Mouse (Mus musculus) lung, embryonic 16.5 days (tissue): ENCODE measurements around the gene Gm35315. TPM values are rescaled to one million over a fixed set of nuclear protein-coding genes. Genes with fewer than 3 reads are reported as not detected.
"Not testable (repeated sequence)": the region's sequence is repeated elsewhere in the genome, so short reads cannot be mapped to it uniquely, and the experiment has no call there.

Experiments used
- ATAC-seq: fragments of 200-750 bp; cut with Nextera tagmentation; 2 replicates; pipeline ENCODE4 v1.8.0; 2017; ENCODE audit warnings: low read depth, mild to moderate bottlenecking, moderate library complexity
- H3K27ac ChIP-seq: fragments of 300-500 bp; sonication (generic); 2 replicates; pipeline ENCODE4 v1.5.1; 2014; ENCODE audit warnings: mild to moderate bottlenecking, control low read depth, low read length
- H3K27me3 ChIP-seq: fragments of 300-500 bp; sonication (generic); 2 replicates; pipeline ENCODE4 v1.6.1; 2014; ENCODE audit warnings: low read depth, low read length, mixed read lengths; ENCODE audit not compliant: control insufficient read depth, insufficient read depth
- H3K36me3 ChIP-seq: fragments of 300-500 bp; sonication (generic); 2 replicates; pipeline ENCODE4 v1.6.1; 2014; ENCODE audit warnings: low read length; ENCODE audit not compliant: control insufficient read depth, insufficient read depth
- H3K4me1 ChIP-seq: fragments of 300-500 bp; sonication (generic); replicated peaks from 2 replicates; pipeline ENCODE4 v1.6.1; 2014; ENCODE audit warnings: low read length, mixed read lengths; ENCODE audit not compliant: control insufficient read depth, insufficient read depth
- H3K4me2 ChIP-seq: fragments of 300-500 bp; sonication (generic); 2 replicates; pipeline ENCODE4 v1.6.1; 2014; ENCODE audit warnings: low read depth, low read length, control low read depth
- H3K4me3 ChIP-seq: fragments of 300-500 bp; sonication (generic); 2 replicates; pipeline ENCODE4 v1.5.1; 2014; ENCODE audit warnings: mild to moderate bottlenecking, low read length, control low read depth
- H3K9ac ChIP-seq: fragments of 300-500 bp; sonication (generic); 2 replicates; pipeline ENCODE4 v1.6.1; 2014; ENCODE audit warnings: low read length, control low read depth
- H3K9me3 ChIP-seq: fragments of 300-500 bp; sonication (generic); 2 replicates; pipeline ENCODE4 v1.6.1; 2016; ENCODE audit warnings: low read length; ENCODE audit not compliant: control insufficient read depth
- whole genome bisulfite sequencing: fragments of 180-500 bp; shearing (Covaris S2); extraction: QIAGEN DNeasy Blood & Tissue Kit; methylation state at CpG from one replicate; pipeline ENCODE4 v1.1.7; 2014; 5-methylcytosine and 5-hydroxymethylcytosine counted together
- polyA plus RNA-seq: library from polyadenylated mRNA; unstranded; fragments of >200 nt; fragmentation: Nextera tagmentation; extraction: Ambion mirVana; gene quantifications from 2 replicates; pipeline ENCODE4 v1.2.1, GENCODE M21; 2015

Gm35315 gene
- polyA plus RNA-seq, 1 experiment from 2014 or later, result 1.4 TPM

DNA sequence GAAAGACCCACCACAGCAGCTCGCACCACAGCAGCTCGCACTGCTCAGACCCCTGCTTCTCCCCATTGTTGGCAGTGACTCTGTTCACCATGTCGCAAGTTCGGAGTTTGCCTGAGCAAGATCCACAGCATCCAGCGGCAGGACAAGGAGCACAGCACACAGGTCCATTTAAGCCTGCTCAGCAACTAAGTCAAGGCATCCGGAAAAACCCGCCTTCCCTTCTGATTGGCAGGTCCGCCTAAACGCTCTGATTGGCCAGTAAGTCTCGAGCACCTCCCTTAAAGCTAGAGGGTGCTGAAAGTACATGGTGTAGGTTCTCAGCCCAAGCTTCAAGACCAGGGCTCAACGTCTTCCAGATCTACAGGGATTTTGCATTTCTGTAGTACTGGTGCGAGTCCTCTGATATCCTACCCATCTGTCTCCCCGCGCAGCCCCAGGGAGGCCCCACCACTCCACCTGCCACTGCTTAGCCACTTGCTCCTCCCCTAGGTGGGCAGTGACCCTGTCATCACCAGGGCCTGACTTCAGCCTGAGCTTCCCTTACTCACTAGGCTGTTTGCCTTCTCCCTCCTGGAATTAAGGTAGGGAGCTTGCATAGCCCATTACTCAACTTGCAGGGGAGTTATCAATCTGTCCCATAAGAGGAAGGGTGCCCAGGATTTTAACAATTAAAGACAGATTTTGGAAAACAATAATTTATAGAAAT is 7.9 kb downstream of the Gm35315 start:
- H3K9ac ChIP-seq, result no peak overlapping the region
- WGBS, result 30% methylated on average over 14 of the region's 14 CpGs
- H3K36me3 ChIP-seq, result no peaks in the 10 kb centered on the region
- no peaks in the 10 kb centered on the region for H3K4me1 ChIP-seq
- H3K9me3 ChIP-seq, result no peaks in the 10 kb centered on the region
- H3K27me3 ChIP-seq, result no peaks in the 10 kb centered on the region
- no peak overlapping the region for H3K4me2 ChIP-seq
- no peak overlapping the region for H3K27ac ChIP-seq
- no peak overlapping the region for H3K4me3 ChIP-seq
- no peak for ATAC-seq

DNA sequence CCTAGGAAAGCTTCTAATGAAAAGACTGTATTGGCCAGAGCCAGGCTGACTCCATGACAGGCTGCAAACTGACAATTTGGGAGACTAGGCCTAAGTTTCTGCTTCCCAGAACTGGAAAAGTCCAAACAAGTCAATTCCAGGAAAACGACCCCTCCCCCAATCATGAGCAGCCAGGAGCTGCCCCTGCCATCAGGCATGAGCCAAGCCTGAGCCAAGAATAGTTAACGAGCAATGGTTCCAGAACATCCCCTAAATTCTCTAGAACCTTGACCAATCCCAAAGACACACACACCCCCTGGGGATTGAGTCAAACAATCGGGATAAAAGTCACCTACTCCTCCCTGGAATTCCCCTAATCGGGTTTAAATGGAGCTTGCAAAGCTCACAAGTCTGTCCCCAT is 11.3 kb downstream of the Gm35315 start:
- Histone ChIP-seq H3K36me3 (peaks cover 7% of the 10 kb centered on the region), H3K4me1 (no peaks in the 10 kb centered on the region), H3K27ac (no peak overlapping the region), H3K9me3 (peaks cover 7% of the 10 kb centered on the region; the same call in 1 of the 2 replicates), H3K4me2 (no peak overlapping the region), H3K4me3 (no peak overlapping the region), H3K27me3 (no peaks in the 10 kb centered on the region), H3K9ac (no peak overlapping the region)
- 73% methylated on average over 4 of the region's 4 CpGs for WGBS
- no peak for ATAC-seq

DNA sequence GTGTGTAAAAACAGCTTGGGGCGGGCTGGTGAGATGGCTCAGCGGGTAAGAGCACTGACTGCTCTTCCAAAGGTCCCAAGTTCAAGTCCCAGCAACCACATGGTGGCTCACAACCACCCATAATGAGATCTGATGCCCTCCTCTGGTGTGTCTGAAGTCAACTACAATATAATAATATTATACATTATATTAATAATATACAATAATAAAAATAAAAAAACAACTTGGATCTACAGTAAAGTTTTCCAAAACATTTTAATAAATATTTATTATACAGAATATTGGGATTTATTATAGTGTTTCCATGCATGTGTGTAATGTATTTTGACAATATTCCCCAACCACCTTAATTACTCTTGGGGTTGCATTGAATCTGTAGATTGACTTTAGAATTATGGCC is 21.8 kb downstream of the Gm35315 start, which contains the start of gene Gm17655:
TSS of gene Gm17655 (minus strand) at position 101 of the 400 bp plus-strand sequence.
- H3K4me1 ChIP-seq, H3K9ac ChIP-seq, H3K4me3 ChIP-seq, H3K4me2 ChIP-seq, H3K36me3 ChIP-seq, H3K27me3 ChIP-seq, H3K27ac ChIP-seq, ATAC-seq: not testable (repeated sequence)
- H3K9me3 ChIP-seq, result peaks cover 12% of the 10 kb centered on the region
- WGBS, result 88% methylated on average over 2 of the region's 2 CpGs

DNA sequence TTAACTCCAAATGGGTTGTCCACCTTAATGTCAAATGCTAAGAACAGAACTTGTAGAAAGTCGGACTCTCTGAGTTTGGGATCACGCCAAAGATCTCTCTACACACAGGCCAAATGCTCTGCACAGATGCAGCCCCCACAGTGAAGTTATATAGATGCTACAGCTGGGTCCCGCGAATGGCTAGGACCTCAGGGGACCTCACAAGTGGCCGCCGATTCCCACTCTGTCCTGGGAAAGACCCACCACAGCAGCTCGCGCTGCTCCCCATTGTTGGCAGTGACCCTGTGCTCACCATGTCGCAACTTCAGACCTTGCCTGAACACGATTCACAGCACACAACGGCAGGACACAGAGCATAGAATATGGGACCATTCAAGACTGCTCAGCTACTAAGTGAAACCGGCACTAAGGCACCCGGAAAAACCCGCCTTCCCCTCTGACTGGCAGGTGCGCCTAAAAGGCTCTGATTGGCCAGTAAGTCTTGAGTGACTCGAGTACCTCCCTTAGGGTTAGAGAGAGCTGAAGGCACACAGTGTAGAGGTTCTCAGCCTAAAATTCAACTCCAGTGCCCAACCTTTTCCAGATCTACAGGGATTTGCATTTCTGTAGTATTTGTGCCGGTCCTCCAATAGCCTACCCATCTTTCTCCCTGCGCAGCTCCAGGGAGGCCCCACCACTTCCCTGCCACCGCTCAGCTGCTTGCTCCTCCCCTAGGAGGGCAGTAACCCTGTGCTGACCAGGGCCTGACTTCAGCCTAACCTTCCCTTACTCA is 36.4 kb downstream of the Gm35315 start:
- Histone ChIP-seq H3K36me3 (no peaks in the 10 kb centered on the region), H3K9me3 (0 out of 2 replicates have a peak, but pooled peaks cover 2% of the 10 kb centered on the region), H3K27me3 (no peaks in the 10 kb centered on the region), H3K9ac (peak overlapping the region; percentile 59), H3K4me2 (peak overlapping the region; percentile 58), H3K4me3 (peak overlapping the region; percentile 57), H3K27ac (peak overlapping the region; percentile 85), H3K4me1 (no peaks in the 10 kb centered on the region)
- peak; percentile 99 for ATAC-seq
- 1% methylated on average over 19 of the region's 19 CpGs for WGBS

Other genes with a start within 250 kb of the Gm35315 start
- 0.48 and 0.68 TPM in 2 replicates for gene Gm15446, start 171.0 kb downstream of the Gm35315 start, polyA plus RNA-seq
- gene Zfp932, start 97.9 kb downstream of the Gm35315 start, polyA plus RNA-seq, result 17.8 and 18.2 TPM in 2 replicates
- 4.8 and 6.0 TPM in 2 replicates for gene Gm17655, start 21.9 kb downstream of the Gm35315 start, polyA plus RNA-seq
- 3.0 and 3.9 TPM in 2 replicates for gene Plcxd1, start 5.5 kb upstream of the Gm35315 start, polyA plus RNA-seq
- 34.6 and 34.8 TPM in 2 replicates for gene Gtpbp6, start 13.8 kb upstream of the Gm35315 start, polyA plus RNA-seq
- 3.6 and 3.7 TPM in 2 replicates for gene Zfp605, start 15.7 kb upstream of the Gm35315 start, polyA plus RNA-seq
- 41.0 and 43.4 TPM in 2 replicates for gene Chfr, start 41.4 kb upstream of the Gm35315 start, polyA plus RNA-seq
- gene Golga3, start 82.3 kb upstream of the Gm35315 start, polyA plus RNA-seq, result 18.2 and 18.4 TPM in 2 replicates
- gene Ankle2, start 136.6 kb upstream of the Gm35315 start, polyA plus RNA-seq, result 20.9 and 23.9 TPM in 2 replicates
- gene Pgam5, start 175.5 kb upstream of the Gm35315 start, polyA plus RNA-seq, result 51.3 and 52.9 TPM in 2 replicates
- gene Pxmp2, start 191.8 kb upstream of the Gm35315 start, polyA plus RNA-seq, result 12.0 and 14.0 TPM in 2 replicates
- gene Pole, start 191.9 kb upstream of the Gm35315 start, polyA plus RNA-seq, result 28.7 and 30.7 TPM in 2 replicates
- 15.5 and 17.2 TPM in 2 replicates for gene P2rx2, start 248.8 kb upstream of the Gm35315 start, polyA plus RNA-seq